Mouse (Mus musculus) midbrain, postnatal 0 days (tissue): ENCODE results near the gene Gm42417. TPM values are rescaled to one million over a fixed set of nuclear protein-coding genes. Genes with fewer than 3 reads are reported as not detected.

Experiments
- ATAC-seq: fragments of 200-750 bp; cut with Nextera tagmentation; 2 replicates; pipeline ENCODE4 v1.8.0; 2017; ENCODE audit warnings: moderate number of reproducible peaks, mild to moderate bottlenecking, moderate TSS enrichment, moderate library complexity; ENCODE audit not compliant: low FRiP score
- DNase-seq: peaks from one replicate; pipeline ENCODE4 v3.0.0-alpha.2; 2015; ENCODE audit warnings: low spot score
- H3K27ac ChIP-seq: fragments of 300-500 bp; sonication (generic); 2 replicates; pipeline ENCODE4 v1.5.1; 2014; ENCODE audit warnings: low read depth, mild to moderate bottlenecking, low read length, mixed read lengths
- H3K27me3 ChIP-seq: fragments of 300-500 bp; sonication (generic); 2 replicates; pipeline ENCODE4 v1.6.1; 2014; ENCODE audit warnings: low read length, control low read depth, mixed read lengths; ENCODE audit not compliant: insufficient read depth
- H3K36me3 ChIP-seq: fragments of 300-500 bp; sonication (generic); 2 replicates; pipeline ENCODE4 v1.6.1; 2014; ENCODE audit warnings: low read length, control low read depth, mixed read lengths; ENCODE audit not compliant: insufficient read depth
- H3K4me1 ChIP-seq: fragments of 300-500 bp; sonication (generic); 2 replicates; pipeline ENCODE4 v1.6.1; 2014; ENCODE audit warnings: mild to moderate bottlenecking, control low read depth, antibody characterized with exemption, low read length, mixed read lengths; ENCODE audit not compliant: insufficient read depth
- H3K4me2 ChIP-seq: fragments of 300-500 bp; sonication (generic); 2 replicates; pipeline ENCODE4 v1.6.1; 2014; ENCODE audit warnings: low read depth, mild to moderate bottlenecking, low read length, mixed read lengths; ENCODE audit not compliant: poor library complexity, severe bottlenecking
- H3K4me3 ChIP-seq: fragments of 300-500 bp; sonication (generic); 2 replicates; pipeline ENCODE4 v1.5.1; 2014; ENCODE audit warnings: low read depth, mild to moderate bottlenecking, low read length, moderate library complexity
- H3K9ac ChIP-seq: fragments of 300-500 bp; sonication (generic); replicated peaks from 2 replicates; pipeline ENCODE4 v1.6.1; 2014; ENCODE audit warnings: mild to moderate bottlenecking, low read length, moderate library complexity, mixed read lengths; ENCODE audit not compliant: poor library complexity, severe bottlenecking
- H3K9me3 ChIP-seq: fragments of 300-500 bp; sonication (generic); 2 replicates; pipeline ENCODE4 v1.6.1; 2016; ENCODE audit warnings: low read length, control low read depth
- CTCF ChIP-seq: IDR thresholded peaks from 2 replicates; pipeline ENCODE4 v1.5.1; 2016; ENCODE audit warnings: antibody characterized with exemption, mild to moderate bottlenecking
- WGBS: fragments of 180-500 bp; shearing (Covaris S2); extraction: QIAGEN DNeasy Blood & Tissue Kit; methylation state at CpG from one replicate; pipeline ENCODE4 v1.1.7; 2014; 5-methylcytosine and 5-hydroxymethylcytosine counted together
- polyA plus RNA-seq: library from polyadenylated mRNA; unstranded; fragments of >200 nt; fragmentation: Nextera tagmentation; extraction: Ambion mirVana; gene quantifications from 2 replicates; pipeline ENCODE4 v1.2.1, GENCODE M21; 2015
- total RNA-seq: library from RNA; depleted of rRNA; stranded (reverse); fragments of >200 nt; gene quantifications from 2 replicates; pipeline ENCODE4 v1.2.3, GENCODE M21; 2014

Gm42417 gene
- total and polyA plus RNA-seq, 2 experiments from 2014 or later = 0.42 TPM; not detected in 1

DNA sequence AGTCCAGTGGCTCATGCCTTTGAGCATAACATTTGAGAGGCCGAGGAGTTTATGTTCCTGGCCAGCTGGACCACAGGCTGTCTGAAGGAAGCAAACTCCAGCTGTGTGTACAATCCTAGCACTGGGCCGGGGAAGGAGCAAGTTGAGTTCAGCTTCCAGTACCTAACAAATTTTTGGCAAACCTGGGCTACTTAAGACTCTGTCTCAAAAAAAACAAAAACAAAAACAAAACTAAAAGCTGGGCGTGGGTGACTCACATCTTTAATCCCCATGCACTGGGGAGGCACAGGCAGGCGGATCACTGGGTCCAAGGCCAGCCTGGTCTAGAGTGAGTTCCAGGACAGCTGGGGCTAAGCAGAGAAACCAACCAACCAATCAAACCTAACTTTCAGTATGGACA lies 29.5 kb upstream of the Gm42417 start:
- TF ChIP-seq CTCF = no peak
- Histone ChIP-seq H3K4me2 (no peak overlapping the region), H3K9ac (no peak overlapping the region), H3K27ac (no peak overlapping the region), H3K4me3 (no peak overlapping the region), H3K36me3 (no peaks in the 10 kb centered on the region), H3K27me3 (no peaks in the 10 kb centered on the region), H3K9me3 (no peaks in the 10 kb centered on the region), H3K4me1 (no peaks in the 10 kb centered on the region)
- ATAC-seq = no peak
- WGBS = 71% methylated on average over 4 of the region's 4 CpGs
- no peak for DNase-seq

DNA sequence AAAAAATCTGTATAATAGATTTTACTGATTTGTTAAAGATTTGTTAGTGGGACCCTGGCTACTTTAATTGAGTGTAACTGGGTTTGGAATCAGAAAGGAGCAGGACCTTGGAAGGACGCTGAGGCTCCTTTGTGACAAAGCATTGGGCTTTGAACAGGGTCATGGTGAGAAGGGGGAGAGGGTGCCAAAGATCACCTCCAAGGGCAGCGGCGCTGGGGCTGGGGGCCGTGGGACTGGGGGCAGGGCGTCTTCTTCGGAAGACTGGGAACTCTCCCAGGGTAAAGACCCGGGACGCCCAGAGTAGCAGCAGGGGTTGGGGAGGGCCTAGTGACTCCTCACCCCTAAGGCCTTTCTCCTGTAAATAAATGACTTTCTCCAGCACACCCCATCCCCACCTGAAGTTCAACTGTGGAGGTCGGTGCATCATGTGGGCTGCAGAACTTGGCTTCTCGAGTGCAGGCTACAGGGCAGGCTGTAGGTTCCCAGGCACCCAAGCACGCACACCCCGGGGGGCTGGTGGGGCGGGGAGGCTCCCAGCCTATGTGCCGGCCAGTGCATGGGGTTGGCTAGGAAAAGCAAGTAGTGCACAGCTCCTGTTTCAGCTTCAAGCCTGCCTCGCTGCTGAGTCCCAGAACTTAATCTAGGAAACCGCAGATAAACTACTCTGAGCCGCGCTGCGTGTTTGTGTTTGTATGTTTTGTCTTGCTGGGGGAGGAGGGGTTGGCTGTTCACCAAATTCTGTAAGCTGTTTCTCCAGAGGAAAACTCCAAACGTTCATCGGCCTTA lies 28.8 kb upstream of the Gm42417 start:
- Histone ChIP-seq H3K4me2 (no peak overlapping the region), H3K27me3 (no peaks in the 10 kb centered on the region), H3K36me3 (no peaks in the 10 kb centered on the region), H3K9me3 (no peaks in the 10 kb centered on the region), H3K4me1 (no peaks in the 10 kb centered on the region), H3K4me3 (no peak overlapping the region), H3K27ac (no peak overlapping the region), H3K9ac (no peak overlapping the region)
- 41% methylated on average over 21 of the region's 21 CpGs for WGBS
- no peak for DNase-seq
- no peak for TF ChIP-seq CTCF
- ATAC-seq = no peak

DNA sequence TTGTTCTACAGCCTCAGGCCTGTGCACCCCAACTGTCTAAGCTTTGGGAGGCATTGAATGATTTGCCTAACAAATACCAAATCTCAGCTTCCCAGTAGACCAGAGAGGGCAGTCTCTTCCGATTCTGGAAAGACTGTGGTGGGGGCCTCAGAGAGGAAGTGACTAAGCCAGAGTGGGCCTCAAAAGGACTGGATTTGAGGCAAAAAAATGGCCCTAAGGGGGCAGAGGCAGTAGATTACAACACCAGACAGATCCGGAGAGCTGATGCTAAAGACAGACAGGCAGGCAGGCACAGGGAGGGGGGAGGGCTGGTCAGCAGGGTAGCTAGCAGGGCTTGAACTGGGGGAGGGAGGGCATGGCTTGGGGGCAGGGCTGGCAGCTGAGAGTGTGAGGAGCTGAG lies 27.2 kb upstream of the Gm42417 start:
- Histone ChIP-seq H3K27ac (no peak overlapping the region), H3K4me2 (no peak overlapping the region), H3K9ac (no peak overlapping the region), H3K27me3 (no peaks in the 10 kb centered on the region), H3K9me3 (no peaks in the 10 kb centered on the region), H3K36me3 (no peaks in the 10 kb centered on the region), H3K4me1 (no peaks in the 10 kb centered on the region), H3K4me3 (no peak overlapping the region)
- ATAC-seq (no peak), DNase-seq (no peak)
- TF ChIP-seq CTCF = no peak
- WGBS = 5% methylated on average over 2 of the region's 2 CpGs

DNA sequence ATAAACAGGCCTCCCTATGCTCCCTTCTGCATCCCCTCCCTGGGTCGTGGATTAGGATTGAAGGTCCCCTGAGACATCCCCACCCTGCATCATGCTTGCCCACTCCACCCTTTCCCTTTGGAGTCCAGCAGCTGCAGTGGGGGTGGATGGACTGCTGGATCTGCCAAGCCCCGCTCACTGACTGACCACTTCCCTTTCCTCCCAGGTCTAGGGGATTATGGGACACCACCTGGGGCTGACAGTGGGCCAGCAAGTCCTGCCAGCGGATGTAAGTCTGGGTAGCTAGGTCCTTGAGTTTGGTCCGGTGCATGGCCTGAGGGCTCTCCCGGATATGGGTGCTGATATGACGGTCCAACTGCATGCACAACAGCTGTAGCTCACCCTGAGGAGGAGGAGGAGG lies 24.9 kb upstream of the Gm42417 start:
- no peaks in the 10 kb centered on the region for H3K4me1 ChIP-seq
- no peak for DNase-seq

DNA sequence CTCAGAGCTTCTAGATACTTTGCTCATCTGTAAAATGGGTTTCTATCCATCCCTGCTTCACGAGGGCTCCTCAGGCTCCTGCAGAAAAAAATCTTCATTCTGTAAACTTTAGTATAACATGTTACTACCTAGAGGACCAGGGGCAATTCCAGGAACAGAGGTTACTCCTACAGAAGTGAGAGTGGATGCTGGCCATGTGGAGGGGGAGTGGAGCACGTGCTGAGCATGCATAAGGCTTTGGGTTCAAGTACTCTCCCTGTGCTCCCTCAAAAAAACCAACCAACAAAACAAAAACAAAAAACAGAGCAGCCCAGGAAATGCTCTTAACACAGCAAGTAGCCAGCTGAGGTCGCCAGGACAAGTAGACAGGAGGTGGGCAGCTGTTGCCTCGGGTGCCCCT lies 24.4 kb upstream of the Gm42417 start:
- H3K9me3 ChIP-seq = no peaks in the 10 kb centered on the region
- peaks cover 3% of the 10 kb centered on the region; the same call in 1 of the 2 replicates for H3K4me1 ChIP-seq
- H3K4me2 ChIP-seq = no peak overlapping the region
- no peaks in the 10 kb centered on the region for H3K36me3 ChIP-seq
- no peak for DNase-seq
- no peaks in the 10 kb centered on the region for H3K27me3 ChIP-seq
- no peak overlapping the region for H3K4me3 ChIP-seq
- H3K9ac ChIP-seq = no peak overlapping the region
- no peak for ATAC-seq
- 65% methylated on average over 4 of the region's 4 CpGs for WGBS
- no peak for TF ChIP-seq CTCF
- H3K27ac ChIP-seq = no peak overlapping the region

More for the DNA sequence above, 24.9 kb upstream of the Gm42417 start:
- Histone ChIP-seq H3K9me3 (no peaks in the 10 kb centered on the region), H3K4me2 (no peak overlapping the region), H3K27ac (no peak overlapping the region), H3K4me3 (no peak overlapping the region), H3K9ac (no peak overlapping the region), H3K36me3 (no peaks in the 10 kb centered on the region), H3K27me3 (no peaks in the 10 kb centered on the region)
- no peak for ATAC-seq
- 78% methylated on average over 6 of the region's 6 CpGs for WGBS
- no peak for TF ChIP-seq CTCF

DNA sequence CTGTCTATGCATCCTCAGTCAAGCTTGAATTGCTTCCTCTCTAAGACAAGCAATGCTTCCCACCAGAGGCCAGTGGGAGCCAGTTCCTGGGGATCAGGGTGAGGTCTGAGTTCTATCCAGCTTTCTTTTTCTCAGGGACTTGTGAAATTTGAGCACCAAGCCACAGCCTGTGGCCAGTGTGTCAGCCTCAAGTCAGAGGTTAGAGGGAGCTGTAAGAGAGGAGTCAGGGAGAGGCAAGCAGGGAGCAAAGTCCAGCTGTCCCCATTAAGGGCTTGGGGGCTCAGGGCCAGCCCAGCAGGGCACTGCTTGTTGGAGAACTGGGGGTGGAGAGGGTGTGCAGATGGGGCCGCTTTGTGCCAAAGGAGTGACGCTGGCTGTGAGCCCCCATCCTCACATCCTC lies 24.0 kb upstream of the Gm42417 start:
- ATAC-seq = no peak
- Histone ChIP-seq H3K4me3 (no peak overlapping the region), H3K4me2 (no peak overlapping the region), H3K4me1 (peaks cover 6% of the 10 kb centered on the region; the same call in 1 of the 2 replicates), H3K36me3 (no peaks in the 10 kb centered on the region), H3K27me3 (no peaks in the 10 kb centered on the region), H3K9ac (no peak overlapping the region), H3K27ac (no peak overlapping the region), H3K9me3 (no peaks in the 10 kb centered on the region)
- no peak for TF ChIP-seq CTCF
- DNase-seq = no peak
- WGBS = 93% methylated on average over 2 of the region's 2 CpGs
